Mouse (Mus musculus) liver, embryonic 14 days (tissue): ENCODE measurements around the gene Zfp780b. TPM values are rescaled to one million over a fixed set of nuclear protein-coding genes. Genes with fewer than 3 reads are reported as not detected.

ENCODE experiments used
- polyA plus RNA-seq: library from polyadenylated mRNA; depleted of rRNA; stranded (reverse); fragments of >200 nt; gene quantifications from 2 replicates; pipeline ENCODE4 v1.2.3, GENCODE M21; 2012; rRNA removed

The Zfp780b gene
- 1.5 and 1.6 TPM in 2 replicates for polyA plus RNA-seq

GRCm38 (mm10) chr7:27978683-27979528 lies at the start of gene Zfp780b:
TSS of gene Zfp780b (minus strand) at chr7:27979171.

GRCm38 (mm10) chr7:28013549-28014444 lies 34.8 kb upstream of the Zfp780b start, which contains the start of gene Zfp850:
TSS of gene Zfp850 (minus strand) at chr7:28014115.

GRCm38 (mm10) chr7:27928818-27929695 lies 49.9 kb downstream of the Zfp780b start, which contains the start of gene Zfp974:
TSS of gene Zfp974 (minus strand) at chr7:27929460.

Other genes starting within 250 kb of the Zfp780b start
- 1.5 and 1.8 TPM in 2 replicates for gene Zfp60, start 247.8 kb downstream of the Zfp780b start, polyA plus RNA-seq
- gene Zfp626, start 172.0 kb downstream of the Zfp780b start, polyA plus RNA-seq = 0.97 and 1.2 TPM in 2 replicates
- 0.80 and 0.95 TPM in 2 replicates for gene Zfp59, start 140.6 kb downstream of the Zfp780b start, polyA plus RNA-seq
- 0.67 and 0.69 TPM in 2 replicates for gene Zfp607a, start 121.6 kb downstream of the Zfp780b start, polyA plus RNA-seq
- 0.49 and 0.51 TPM in 2 replicates for gene Zfp974, start 49.7 kb downstream of the Zfp780b start, polyA plus RNA-seq
- gene Zfp850, start 34.9 kb upstream of the Zfp780b start, polyA plus RNA-seq = 0.97 and 0.99 TPM in 2 replicates
- 92.8 and 103 TPM in 2 replicates for gene Psmc4, start 70.9 kb upstream of the Zfp780b start, polyA plus RNA-seq
- under 0.01 and 0.01 TPM in 2 replicates for gene Fcgbp, start 92.1 kb upstream of the Zfp780b start, polyA plus RNA-seq
- not detected in 2 replicates for gene 9530053A07Rik, start 150.3 kb upstream of the Zfp780b start, polyA plus RNA-seq
- 230 and 235 TPM in 2 replicates for gene Fbl, start 190.5 kb upstream of the Zfp780b start, polyA plus RNA-seq
- gene Dyrk1b, start 200.3 kb upstream of the Zfp780b start, polyA plus RNA-seq = 2.2 and 2.4 TPM in 2 replicates